8 mouse cellular contexts compared by ENCODE assay signal in genomic region chr7:96985798-96986197, GRCm38 (mm10). TPM values are rescaled to one million over a fixed set of nuclear protein-coding genes. Genes with fewer than 3 reads are reported as not detected.
DNase-seq lines count a peak whose midpoint lies in the region; ATAC-seq lines count a peak whose summit lies in the region.
"Had no signal": no experiment of that assay in that cellular context is flagged by ENCODE, and none has a peak within 500 bp of the region (broad histone marks: within the 10 kb centered on the region; RNA-seq: fewer than 3 reads in every experiment).

No protein-coding gene starts in this region.

- H3K9me3 ChIP-seq in midbrain, embryonic 11.5 days (ENCODE audit: control insufficient read depth, low read length): no peaks in the 10 kb centered on the region
- H3K9me3 ChIP-seq: limb, embryonic 12.5 days had no signal

- H3K27me3 ChIP-seq in midbrain, embryonic 11.5 days (ENCODE audit: control insufficient read depth, insufficient read depth, low read length): no peaks in the 10 kb centered on the region
- H3K27me3 ChIP-seq: limb, embryonic 12.5 days had no signal

- H3K4me3 ChIP-seq in midbrain, embryonic 11.5 days (ENCODE audit: low read depth, low read length): no peak overlapping the region
- H3K4me3 ChIP-seq: limb, embryonic 12.5 days had no signal

- peaks cover 17% of the 10 kb centered on the region for H3K4me1 ChIP-seq in midbrain, embryonic 11.5 days (ENCODE audit: control insufficient read depth, insufficient read depth, low read length)

- intact Hi-C loops in heart, postnatal 25 days (cut with DNase I): loop anchor here (5.0 to 10.0 kb wide), 2 partner anchors 97 to 219 kb away; partner anchors contain the start of gene Gab2

- H3K36me3 ChIP-seq in midbrain, embryonic 11.5 days (ENCODE audit: control insufficient read depth, insufficient read depth, low read length): no peaks in the 10 kb centered on the region
- H3K36me3 ChIP-seq: limb, embryonic 12.5 days had no signal

- no peak overlapping the region for H3K27ac ChIP-seq in midbrain, embryonic 11.5 days (ENCODE audit: low read depth, low read length)
- H3K27ac ChIP-seq: limb, embryonic 12.5 days had no signal

- no peak overlapping the region for H3K9ac ChIP-seq in midbrain, embryonic 11.5 days (ENCODE audit: low read length)
- H3K9ac ChIP-seq: limb, embryonic 12.5 days had no signal

- 42% methylated on average over 8 of the region's 8 CpGs for WGBS in midbrain, embryonic 11.5 days

- peak; percentile 35 to 40 for DNase-seq in adrenal gland, postnatal 36 days
- peak; percentile 55 for DNase-seq in embryo, embryonic 10.5 days (ENCODE audit: low spot score)
- DNase-seq in heart, postnatal 25 days (ENCODE audit: low spot score): peak; percentile 40
- peak; percentile 43 to 47 for DNase-seq in left cerebral cortex, adult 18-20 months (ENCODE audit: low spot score in 2 of 2)
- peak; percentile 70 for DNase-seq in midbrain, embryonic 11.5 days (ENCODE audit: low spot score, missing footprints)
- DNase-seq in thymus, postnatal 10 days (ENCODE audit: low spot score in 2 of 2): no peak
- no peak for DNase-seq in urinary bladder, postnatal 10 days (ENCODE audit: low spot score)

- no peak overlapping the region for H3K4me2 ChIP-seq in midbrain, embryonic 11.5 days
- H3K4me2 ChIP-seq: limb, embryonic 12.5 days had no signal

- ATAC-seq in midbrain, embryonic 11.5 days (ENCODE audit: low FRiP score): peak; percentile 49; the same call in 1 of the 2 replicates

RNA-seq across cellular contexts. Expression of gene Nars2, which starts 34.5 kb away (rescaled TPM):
- 10 to 100 TPM; 16.6 to 28.0 TPM for total RNA-seq in adrenal gland, postnatal 36 days (2021)
- 10 to 100 TPM; 19.6 to 20.3 TPM for total RNA-seq in heart, postnatal 25 days (2021)
- total RNA-seq in left cerebral cortex, adult 18-20 months (2021): 10 to 100 TPM; 17.1 to 17.4 TPM
- 20.6 and 24.5 TPM in 2 replicates for polyA plus RNA-seq in midbrain, embryonic 11.5 days (2014; fragmentation: Nextera tagmentation; extraction: Ambion mirVana)

Comparison
In these comparisons a context has a peak if more than half of its experiments do, and no peak if none do; other contexts are left out.
1. DNase-seq: peak in adrenal gland, postnatal 36 days (2 of 2), embryo, embryonic 10.5 days (single experiment), heart, postnatal 25 days (single experiment), left cerebral cortex, adult 18-20 months (2 of 2) and midbrain, embryonic 11.5 days (single experiment); none in thymus, postnatal 10 days (0 of 2) and urinary bladder, postnatal 10 days (single experiment).